Mouse (Mus musculus): ENCODE results near the gene Bnipl.

Bnipl gene

DNA sequence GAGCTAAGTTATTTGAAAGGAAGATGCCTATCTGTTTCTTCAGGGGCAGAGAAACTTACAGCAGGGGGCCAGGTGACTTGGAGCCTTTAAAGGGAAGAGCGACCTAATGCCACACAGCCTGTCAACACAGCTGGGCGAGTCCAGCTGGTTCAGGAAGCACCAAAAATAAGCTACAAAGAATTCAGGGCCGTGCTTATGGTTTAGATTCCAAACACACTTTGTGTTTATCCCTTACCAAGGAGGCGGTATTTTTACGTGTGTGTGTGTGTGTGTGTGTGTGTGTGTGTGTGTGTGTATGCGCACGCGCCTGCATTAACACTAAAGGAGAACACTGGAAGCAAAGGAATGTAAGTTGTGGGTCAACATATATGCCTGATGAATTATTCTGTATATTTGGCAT, 29.8 kb upstream of the Bnipl start:
- peak; percentile 65 for DNase-seq (ENCODE audit: low read depth)

DNA sequence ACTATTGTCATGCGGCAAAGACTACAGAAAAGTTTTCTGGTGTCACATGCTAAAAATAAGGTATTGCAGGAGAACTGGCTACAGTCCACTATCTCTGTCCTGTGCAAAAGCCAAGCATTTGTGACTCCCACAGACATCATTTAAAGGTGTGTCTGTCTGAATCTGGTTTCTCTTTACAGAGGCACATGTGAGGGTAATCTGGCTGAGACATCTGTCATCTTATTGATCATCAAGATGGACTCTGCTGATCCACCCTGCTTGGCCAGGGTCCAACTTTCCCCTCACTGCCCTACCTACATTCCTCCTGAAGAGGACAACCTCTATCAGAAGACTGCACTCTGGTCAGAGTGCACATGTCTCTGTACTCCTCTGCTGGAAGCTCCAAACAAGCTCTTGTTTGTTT, 26.2 kb upstream of the Bnipl start:
- no peak for DNase-seq (ENCODE audit: low read depth)

- no peak for DNase-seq (ENCODE audit: low read depth)
These were observed 25.5 kb upstream of the Bnipl start for GRCm38 (mm10) chr3:95276428-95276934.

- DNase-seq (ENCODE audit: low read depth), result no peak
These were observed 24.2 kb upstream of the Bnipl start for GRCm38 (mm10) chr3:95275161-95275560.

DNA sequence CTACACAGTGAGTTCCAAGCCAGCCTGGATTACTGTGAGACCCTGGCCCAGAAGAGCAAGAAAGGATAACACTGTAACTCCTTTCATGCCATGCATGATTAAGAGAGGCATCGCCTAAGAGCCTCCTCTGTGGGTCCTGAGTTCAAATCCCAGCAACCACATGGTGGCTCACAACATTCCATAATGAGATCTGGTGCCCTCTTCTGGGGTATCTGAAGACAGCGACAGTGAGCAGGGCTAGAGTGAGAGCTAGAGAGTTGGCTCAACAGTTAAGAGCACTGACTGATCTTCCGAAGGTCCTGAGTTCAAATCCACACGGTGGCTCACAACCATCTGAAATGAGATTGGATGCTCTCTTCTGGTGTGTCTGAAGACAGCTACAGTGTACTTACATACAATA, 23.5 kb upstream of the Bnipl start:
- DNase-seq (ENCODE audit: low read depth), result no peak

- DNase-seq (ENCODE audit: low read depth), result no peak
These were observed 22.5 kb upstream of the Bnipl start for GRCm38 (mm10) chr3:95273471-95273870.

DNA sequence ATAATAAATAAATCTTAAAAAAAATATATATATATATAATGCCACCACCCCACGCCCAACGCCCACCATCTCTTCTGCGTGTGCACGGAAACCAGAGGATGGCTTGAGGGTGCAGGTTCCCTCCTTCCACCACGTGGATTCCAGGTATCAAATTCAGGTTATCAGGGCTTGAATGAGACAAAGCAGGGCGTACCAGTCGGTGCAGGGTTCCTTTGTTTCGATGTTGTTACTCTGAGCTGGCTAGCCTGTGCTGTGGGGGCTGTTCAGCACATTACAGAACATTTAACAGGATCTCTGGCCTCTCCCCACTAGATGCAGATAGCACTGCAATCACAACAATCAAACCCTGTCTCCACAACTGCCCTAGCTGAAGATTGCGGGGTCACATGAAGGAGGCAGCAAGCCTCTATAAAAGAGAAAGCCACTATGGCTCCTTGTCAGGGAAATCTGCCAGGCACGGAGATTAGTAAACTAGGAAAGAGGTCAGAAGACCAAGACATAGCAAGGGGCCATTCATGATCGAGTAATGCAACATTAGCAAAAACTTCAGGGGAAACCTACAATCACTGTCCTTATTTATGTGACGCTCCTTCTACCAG, 19.9 kb upstream of the Bnipl start:
- DNase-seq (ENCODE audit: low read depth), result no peak

DNA sequence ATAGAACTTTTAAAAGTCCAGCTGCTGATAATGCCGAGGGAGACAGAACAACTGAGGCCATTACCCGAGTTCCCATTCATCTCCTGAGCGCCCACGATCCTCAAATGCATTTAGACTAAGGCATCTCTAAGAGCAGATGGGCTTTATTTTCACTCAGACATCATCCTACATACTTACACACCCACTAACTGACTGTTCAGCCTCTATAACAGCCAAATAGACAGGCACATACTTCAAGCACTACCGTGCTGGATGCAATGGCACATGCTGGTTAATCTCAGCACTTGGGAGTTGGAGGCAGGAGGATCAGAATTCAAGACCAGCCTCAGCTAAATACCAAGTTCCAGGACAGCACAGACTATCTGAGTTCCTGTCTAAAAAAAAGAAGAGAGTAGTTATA, 18.8 kb upstream of the Bnipl start:
- no peak for DNase-seq (ENCODE audit: low read depth)

DNA sequence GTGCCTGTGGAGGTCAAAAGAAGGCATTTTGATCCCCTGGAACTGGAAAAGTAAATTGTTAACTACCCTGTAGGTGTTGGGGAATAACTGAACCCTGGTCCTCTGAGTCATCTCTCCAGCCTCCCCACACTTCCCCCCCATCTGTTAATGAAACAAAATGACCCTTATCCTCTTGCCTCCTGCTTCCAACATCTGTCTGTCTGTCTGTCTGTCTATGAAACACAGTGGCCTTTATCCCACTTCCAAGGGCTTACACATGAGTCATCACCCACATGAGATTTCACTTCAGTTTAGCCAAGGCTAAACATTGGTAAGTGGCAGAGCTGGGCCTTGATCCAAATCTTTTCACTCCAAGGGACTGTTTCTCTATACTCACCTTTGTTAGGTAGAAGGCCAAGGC, 16.9 kb upstream of the Bnipl start:
- no peak for DNase-seq (ENCODE audit: low read depth)

GRCm38 (mm10) chr3:95266052-95266451, 15.1 kb upstream of the Bnipl start:
- DNase-seq (ENCODE audit: low read depth), result no peak

- DNase-seq (ENCODE audit: low read depth), result no peak
These were observed 13.7 kb upstream of the Bnipl start for GRCm38 (mm10) chr3:95264724-95265123.

DNA sequence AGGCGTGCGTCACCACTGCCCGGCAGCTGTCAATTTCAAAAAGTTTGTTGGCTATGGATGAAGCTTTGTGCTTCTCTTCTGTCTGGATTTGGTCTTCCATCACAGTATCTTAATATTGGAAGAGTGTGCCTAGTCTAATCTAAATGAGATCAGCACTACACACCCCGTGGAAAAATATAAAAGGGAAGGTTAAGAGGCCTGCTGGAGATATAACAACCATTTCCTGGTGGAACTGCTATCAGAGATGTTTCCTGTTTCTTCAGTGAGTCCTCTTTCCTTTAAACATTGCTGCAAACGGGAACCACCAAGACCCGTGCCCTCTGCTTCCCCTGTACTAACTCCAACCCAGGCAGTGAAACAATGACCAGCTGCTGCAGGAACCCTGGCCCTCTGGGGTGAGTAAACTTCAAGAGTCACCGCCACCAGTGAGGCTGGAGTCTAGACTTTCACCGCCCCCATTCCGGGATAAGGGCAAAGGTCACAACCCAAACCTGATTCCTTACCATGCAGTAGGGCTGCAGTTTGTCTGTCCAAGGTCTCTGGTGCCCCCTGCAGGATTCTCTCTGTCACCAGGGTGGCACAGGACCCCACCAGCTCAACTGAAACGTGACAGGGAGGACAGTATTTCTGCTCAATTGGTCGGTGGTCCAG, 12.2 kb upstream of the Bnipl start:
- peak; percentile 82 for DNase-seq (ENCODE audit: low read depth)

GRCm38 (mm10) chr3:95261975-95262374, 11.0 kb upstream of the Bnipl start:
- DNase-seq (ENCODE audit: low read depth), result no peak

DNA sequence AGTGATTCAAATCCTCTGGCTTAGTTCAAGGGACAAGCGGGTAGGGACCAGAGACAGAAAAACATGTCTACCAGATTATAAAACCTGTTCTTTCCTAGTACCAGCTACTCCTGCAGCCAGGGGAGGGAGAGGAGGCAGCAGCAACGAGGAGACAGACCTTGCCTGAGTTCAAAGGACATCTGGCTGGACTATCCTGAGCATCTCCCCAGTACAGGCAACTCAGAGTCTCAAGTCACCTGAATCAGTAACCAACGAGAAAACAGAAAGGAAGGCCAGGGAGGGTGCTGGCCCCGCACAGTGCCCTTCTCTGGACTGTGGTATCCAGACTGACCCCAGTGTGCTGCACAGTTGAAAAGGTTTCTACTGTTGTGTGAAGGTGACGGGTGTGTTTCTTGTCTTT, 5.9 kb upstream of the Bnipl start:
- DNase-seq (ENCODE audit: low read depth), result no peak

DNA sequence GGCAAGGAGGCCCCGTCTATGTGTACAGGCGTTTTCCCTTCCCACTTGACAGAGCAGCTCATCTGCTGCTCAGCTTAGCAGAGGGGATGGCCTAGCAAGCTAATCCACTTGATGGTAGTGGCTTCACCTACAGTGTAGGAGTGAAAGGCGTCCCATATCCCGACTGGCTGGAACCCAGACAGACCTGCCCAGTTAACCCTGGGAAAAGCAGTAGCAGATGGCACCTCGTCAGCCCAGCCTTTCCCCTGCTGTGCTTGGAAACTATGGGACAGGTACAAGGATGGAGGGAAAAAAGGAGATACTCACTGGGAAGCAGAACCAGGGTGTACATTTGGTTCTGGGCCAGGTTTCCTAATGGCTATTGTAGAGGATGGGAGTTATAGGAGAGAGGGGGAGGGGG, 632 bp downstream of the Bnipl start:
- DNase-seq (ENCODE audit: low read depth), result no peak

GRCm38 (mm10) chr3:95247660-95248336, 3.2 kb downstream of the Bnipl start:
- DNase-seq (ENCODE audit: low read depth), result no peak

- DNase-seq (ENCODE audit: low read depth), result no peak
These were observed 4.3 kb downstream of the Bnipl start for GRCm38 (mm10) chr3:95246465-95247231.

DNA sequence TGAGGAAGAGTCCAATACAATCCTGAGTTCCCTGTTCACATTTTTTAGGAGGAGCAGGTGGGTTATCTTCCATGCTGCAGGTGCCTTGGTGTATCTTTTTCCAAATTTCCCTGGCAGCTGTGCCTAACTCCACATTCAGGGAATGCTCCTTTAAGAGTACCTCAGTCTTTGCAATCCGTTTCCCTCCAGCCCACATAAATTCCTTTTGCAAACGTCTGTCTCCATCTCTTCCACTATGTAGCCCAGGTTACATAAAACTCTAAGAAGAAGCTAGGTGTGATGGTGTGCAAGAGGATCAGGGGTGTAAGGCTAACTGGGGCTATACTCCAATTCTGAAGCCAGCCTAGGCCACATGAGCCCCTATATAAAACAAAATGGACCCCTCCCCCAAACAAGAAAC, 7.9 kb downstream of the Bnipl start:
- DNase-seq (ENCODE audit: low read depth), result no peak

DNA sequence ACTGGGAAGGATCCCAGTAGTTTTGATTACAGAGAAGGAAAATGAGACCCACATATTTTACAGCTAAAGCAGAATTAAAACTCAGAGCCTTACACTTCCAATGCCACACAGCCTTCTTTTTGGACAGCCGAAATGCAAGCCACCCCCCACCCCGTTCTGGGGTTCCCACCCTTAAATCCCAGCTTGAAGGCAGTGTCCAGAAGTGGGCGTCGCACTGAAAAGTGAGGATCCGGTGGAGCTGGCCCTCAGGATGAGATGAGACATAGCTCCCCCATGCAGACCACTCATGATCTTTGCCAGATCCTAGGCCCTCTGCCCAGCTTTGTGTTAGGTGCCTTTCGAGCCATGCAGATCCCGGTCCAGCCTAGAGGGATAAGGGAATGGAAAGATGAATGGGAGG, 9.5 kb downstream of the Bnipl start, which contains the start of gene Gm128:
Gene Gm128, minus strand, starts transcription at position 101 of the 400 bp plus-strand sequence.
- DNase-seq (ENCODE audit: low read depth), result no peak

- peak; percentile 14 for DNase-seq (ENCODE audit: low read depth)
These were observed 10.1 kb downstream of the Bnipl start for GRCm38 (mm10) chr3:95240900-95241299.

DNA sequence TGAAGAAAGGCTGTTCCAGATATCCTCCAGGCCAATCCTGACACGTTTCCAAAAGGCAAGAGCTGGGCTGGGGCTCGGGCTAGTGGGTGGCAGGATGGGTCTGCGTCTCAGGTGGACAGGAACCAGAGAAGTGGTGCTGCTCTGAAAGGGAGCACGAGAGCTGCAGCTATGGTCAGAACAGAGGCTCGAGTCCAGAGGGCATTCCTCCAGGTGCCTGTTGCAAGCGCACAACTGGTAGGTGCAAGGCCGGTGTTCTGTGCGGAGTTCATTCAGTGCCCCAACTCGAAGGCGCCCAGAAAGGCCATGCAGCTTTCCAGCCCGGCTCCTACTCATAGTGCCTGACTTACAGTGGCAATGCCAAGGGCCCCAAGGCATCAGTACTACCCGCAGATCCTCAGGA, 11.0 kb downstream of the Bnipl start:
- no peak for DNase-seq (ENCODE audit: low read depth)

GRCm38 (mm10) chr3:95239022-95239421, 12.0 kb downstream of the Bnipl start:
- DNase-seq (ENCODE audit: low read depth), result peak; percentile 44

All from naive thymus-derived CD4-positive, alpha-beta T cell, adult 2 months (primary cell).